Mouse (Mus musculus) cortical plate, adult 2 months (tissue): Measurements from ENCODE around the gene Dync2h1.

Experiments
- CTCF ChIP-seq: fragments of 200-500 bp; IDR thresholded peaks from 2 replicates; pipeline ENCODE4 v1.5.1; 2011; ENCODE audit warnings: mild to moderate bottlenecking, control low read depth, low read length; ENCODE audit not compliant: insufficient read depth; ENCODE audit errors: extremely low read depth
- POLR2A ChIP-seq: fragments of 200-500 bp; IDR thresholded peaks from 2 replicates; pipeline ENCODE4 v1.6.1; 2011; ENCODE audit warnings: mild to moderate bottlenecking, low read length, control low read depth; ENCODE audit not compliant: insufficient read depth; ENCODE audit errors: extremely low read depth

DNA sequence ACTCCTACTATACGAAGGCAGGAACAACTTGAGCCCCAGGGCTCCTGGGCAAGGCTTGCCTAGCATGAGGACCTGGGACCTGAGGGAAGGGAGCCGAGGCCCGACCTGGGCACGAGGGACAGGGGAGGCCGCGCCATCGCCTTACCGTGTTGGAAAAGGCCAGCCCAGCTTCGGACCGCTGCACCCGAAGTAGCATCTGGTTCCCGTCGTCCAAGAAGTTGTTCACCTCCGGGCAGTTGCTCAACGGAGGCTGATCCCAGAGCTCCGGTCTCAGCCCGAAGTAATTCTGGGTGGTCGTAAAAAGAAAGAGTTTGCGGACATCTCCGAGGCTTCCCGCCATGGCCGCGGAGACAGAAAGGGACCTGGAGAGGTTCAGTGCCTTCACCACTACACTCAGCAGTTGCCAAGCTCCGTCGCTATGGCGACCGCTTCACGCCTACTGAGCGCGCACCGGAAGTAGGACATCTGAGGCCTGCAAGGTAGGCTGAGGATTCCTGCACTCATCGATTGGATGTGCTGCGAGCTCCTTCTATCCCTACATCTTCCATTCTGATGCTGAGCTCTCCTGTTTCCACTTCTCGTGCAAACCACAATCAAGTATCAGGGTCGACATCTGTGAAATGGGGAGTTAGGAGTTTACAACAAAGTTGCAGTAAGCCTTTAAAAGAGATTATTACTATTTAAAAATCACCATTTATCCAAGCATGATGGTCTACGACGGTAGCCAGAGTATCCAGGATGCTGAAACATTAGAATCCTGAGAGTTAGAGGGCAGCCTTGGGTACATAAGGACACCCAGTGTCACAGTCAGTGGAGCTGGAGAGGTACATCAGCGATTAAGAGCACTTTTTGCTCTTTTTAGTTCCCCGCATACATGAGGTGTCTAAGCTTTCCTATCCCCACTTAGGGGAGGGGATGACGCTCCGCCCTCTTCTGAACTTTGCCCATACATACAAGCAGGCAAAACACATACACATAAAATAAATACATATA, 7.3 kb downstream of the Dync2h1 start:
- TF ChIP-seq CTCF (no peak), POLR2A (peak; percentile 67; the same call in 1 of the 2 replicates)
